Mouse (Mus musculus) right cerebral cortex, postnatal 10 days (tissue): ENCODE data around the gene Myt1.
"Not testable (repeated sequence)": the region's sequence is repeated elsewhere in the genome, so short reads cannot be mapped to it uniquely, and the experiment has no call there.

Experiments
- DNase-seq, 2 experiments: peaks; one replicate each; pipeline ENCODE4 v3.0.0; 2021; ENCODE audit warnings: low spot score in 2 of 2

Gene Myt1

GRCm38 (mm10) chr2:181781421-181781820 lies 18.3 kb downstream of the Myt1 start:
- no peak for DNase-seq

GRCm38 (mm10) chr2:181787852-181788251 lies 24.7 kb downstream of the Myt1 start:
- DNase-seq = no peak

GRCm38 (mm10) chr2:181789396-181789795 lies 26.3 kb downstream of the Myt1 start:
- DNase-seq = no peak

DNA sequence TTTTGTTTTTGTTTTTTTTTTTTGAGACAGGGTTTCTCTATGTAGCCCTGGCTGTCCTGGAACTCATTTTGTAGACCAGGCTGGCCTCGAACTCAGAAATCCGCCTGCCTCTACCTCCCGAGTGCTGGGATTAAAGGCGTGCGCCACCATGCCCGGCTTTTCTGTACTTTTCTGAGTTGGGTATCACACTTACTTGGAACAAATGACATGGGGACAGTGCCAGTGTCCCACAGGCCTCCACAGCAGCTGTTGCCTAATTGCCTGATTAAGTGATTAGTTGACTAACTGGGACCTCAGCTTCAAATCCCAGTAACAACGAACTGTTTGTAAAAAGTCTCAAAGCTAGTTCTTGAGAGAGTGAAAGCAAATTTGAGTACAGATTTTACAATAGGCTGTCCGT lies 30.1 kb downstream of the Myt1 start:
- not testable (repeated sequence) for DNase-seq

DNA sequence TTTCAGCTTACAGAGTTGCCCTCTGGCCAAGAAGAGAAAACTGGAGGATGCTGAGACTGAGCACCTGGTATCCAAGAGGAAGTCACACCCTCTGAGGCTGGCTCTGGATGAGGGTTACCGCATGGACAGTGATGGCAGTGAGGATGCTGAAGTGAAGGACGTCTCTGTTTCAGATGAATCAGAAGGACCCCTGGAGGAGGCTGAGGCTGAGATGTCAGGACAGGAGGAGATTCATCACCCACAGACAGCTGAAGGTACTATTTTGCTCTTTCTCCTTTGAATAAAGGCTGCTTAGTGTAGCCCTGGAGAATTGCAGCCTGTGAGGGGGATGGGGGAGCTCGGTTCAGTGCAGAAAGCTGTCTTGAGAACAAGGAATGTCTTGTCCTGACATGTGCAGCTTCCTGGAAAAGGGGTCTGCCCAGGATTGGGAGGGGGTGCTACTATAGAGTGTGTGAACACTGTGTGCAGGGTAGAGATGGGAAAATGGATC lies 32.6 kb downstream of the Myt1 start:
- DNase-seq = peak; percentile 70 to 81

DNA sequence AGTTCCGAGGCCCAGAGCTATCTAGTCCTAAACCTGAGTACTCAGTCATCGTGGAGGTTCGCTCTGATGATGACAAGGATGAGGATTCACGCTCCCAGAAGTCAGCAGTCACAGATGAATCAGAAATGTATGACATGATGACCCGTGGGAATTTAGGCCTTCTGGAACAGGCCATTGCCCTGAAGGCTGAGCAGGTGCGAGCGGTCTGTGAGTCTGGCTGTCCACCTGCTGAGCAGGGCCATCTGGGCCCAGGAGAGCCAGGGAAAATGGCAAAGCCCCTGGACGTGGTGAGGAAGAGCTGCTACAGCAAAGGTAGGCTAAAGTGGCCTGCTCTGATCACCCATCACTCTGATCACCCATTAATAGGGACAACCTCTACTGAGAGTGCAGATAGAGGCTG lies 34.5 kb downstream of the Myt1 start:
- DNase-seq = no peak

GRCm38 (mm10) chr2:181829032-181829650 lies 66.0 kb downstream of the Myt1 start:
- DNase-seq = no peak

- no peak for DNase-seq
Observed at GRCm38 (mm10) chr2:181832745-181833144, 69.6 kb downstream of the Myt1 start.

- DNase-seq = peak; percentile 95 to 96
Observed at GRCm38 (mm10) chr2:181837372-181838292, 74.5 kb downstream of the Myt1 start, which contains the start of gene Pcmtd2. TSS of gene Pcmtd2 (plus strand) at chr2:181837854.

GRCm38 (mm10) chr2:181838293-181838680 lies 75.2 kb downstream of the Myt1 start:
- no peak for DNase-seq

- DNase-seq = peak in 1 of 2 experiments; percentile 6
Observed at GRCm38 (mm10) chr2:181845709-181846394, 82.7 kb downstream of the Myt1 start.

DNA sequence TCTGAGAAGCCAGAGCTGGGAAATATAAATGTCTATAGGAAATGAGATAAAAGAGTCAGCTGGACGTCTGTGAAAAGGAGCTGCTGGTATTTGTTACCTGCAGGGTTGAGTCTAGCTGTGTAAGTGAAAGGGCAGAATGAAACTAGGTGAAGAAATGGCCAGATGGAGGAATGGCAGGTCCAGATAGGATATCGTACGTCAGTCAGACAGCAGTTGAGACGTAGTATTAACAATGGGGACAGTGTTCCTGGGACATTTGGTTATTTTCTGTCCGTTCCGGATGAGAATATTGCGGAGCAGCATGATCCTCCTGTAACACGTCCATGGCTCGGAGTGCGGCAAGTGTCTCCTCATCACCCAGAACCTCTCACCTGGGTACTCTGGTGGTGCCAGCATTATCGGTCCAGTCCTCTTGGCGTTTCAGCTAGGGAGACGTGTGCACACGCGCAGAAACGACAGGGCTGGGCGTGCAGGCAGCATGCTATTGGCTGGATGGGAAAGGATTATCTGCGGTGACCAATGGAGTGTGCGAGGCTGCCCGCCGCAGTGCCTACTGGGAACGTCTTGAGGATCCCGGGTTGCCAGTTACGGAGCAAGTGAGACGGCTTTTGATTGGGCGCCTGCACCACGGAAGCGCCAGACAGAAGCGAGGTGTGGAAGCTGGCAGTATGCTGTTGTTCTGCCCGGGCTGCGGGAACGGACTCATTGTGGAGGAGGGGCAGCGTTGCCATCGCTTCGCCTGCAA lies 100.8 kb downstream of the Myt1 start, which contains the start of gene Polr3k:
TSS of gene Polr3k (plus strand) at position 547 of the 745 bp plus-strand sequence.
- DNase-seq = peak; percentile 97 to 99

DNA sequence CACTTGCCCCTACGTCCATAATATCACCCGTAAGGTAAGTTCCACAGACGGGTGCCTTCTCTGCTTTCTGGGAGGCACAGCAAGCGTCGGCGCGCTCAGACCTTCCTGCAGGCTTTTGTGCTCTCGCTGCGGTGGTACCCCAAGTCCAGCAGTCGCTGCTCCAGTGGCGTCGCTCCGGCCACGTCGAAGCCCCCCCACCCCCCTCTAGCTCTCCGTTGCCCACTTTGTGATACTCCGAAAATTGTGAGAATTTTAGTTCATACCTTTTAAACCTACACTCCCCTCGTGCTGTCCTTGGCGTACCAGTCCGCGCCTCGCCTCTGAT lies 101.4 kb downstream of the Myt1 start:
- no peak for DNase-seq

GRCm38 (mm10) chr2:181866931-181867330 lies 103.8 kb downstream of the Myt1 start:
- DNase-seq = peak; percentile 76 to 86

- DNase-seq = no peak
Observed at GRCm38 (mm10) chr2:181871039-181871438, 107.9 kb downstream of the Myt1 start.
